In genomic region chr8:88262831-88263635, GRCm38 (mm10) we compare ENCODE assay signal across 13 mouse cellular contexts. TPM values are rescaled to one million over a fixed set of nuclear protein-coding genes. Genes with fewer than 3 reads are reported as not detected.
A peak's percentile ranks its signal among the peaks of the same experiment; 100 is the strongest.
DNase-seq lines count a peak whose midpoint lies in the region; ATAC-seq and TF ChIP-seq lines count a peak whose summit lies in the region.
"Had no signal": no experiment of that assay in that cellular context is flagged by ENCODE, and none has a peak within 500 bp of the region (broad histone marks: within the 10 kb centered on the region; RNA-seq: fewer than 3 reads in every experiment).

No protein-coding gene starts in this region.

- H3K27ac ChIP-seq in MEL (ENCODE audit: control insufficient read depth, low read depth, low read length), result no peak overlapping the region
- H3K27ac ChIP-seq in embryonic facial prominence, embryonic 15.5 days (replicated peaks), result peak overlapping the region; percentile 63
- H3K27ac ChIP-seq in stomach, embryonic 14.5 days (ENCODE audit: low read length), result 0 out of 2 replicates have a peak overlapping the region, but pooled peaks have one; percentile 27
- H3K27ac ChIP-seq in cerebellum, adult 2 months (ENCODE audit: insufficient read depth, low read length), result no peak overlapping the region
- H3K27ac ChIP-seq: heart, embryonic 10.5 days had no signal

- no peak for TF ChIP-seq CTCF in MEL (IDR thresholded peaks at IDR 0.05 in 2 of 3, conservative IDR thresholded peaks at IDR 0.05 in 1 of 3; ENCODE audit: control insufficient read depth in 1 of 3, insufficient read depth in 1 of 3, low read depth in 2 of 3, low read length in 3 of 3, poor library complexity in 1 of 3, severe bottlenecking in 1 of 3)
- no peak for TF ChIP-seq CTCF in cerebellum, adult 2 months (IDR thresholded peaks at IDR 0.05; ENCODE audit: borderline replicate concordance, insufficient read depth, low read depth, low read length)

- no peaks in the 10 kb centered on the region for H3K4me1 ChIP-seq in MEL (ENCODE audit: control insufficient read depth in 1 of 2, insufficient read depth in 2 of 2, low read length in 2 of 2)
- H3K4me1 ChIP-seq in embryonic facial prominence, embryonic 15.5 days, result peaks cover 8% of the 10 kb centered on the region
- H3K4me1 ChIP-seq in stomach, embryonic 14.5 days (ENCODE audit: control insufficient read depth, insufficient read depth, low read length), result peaks cover 10% of the 10 kb centered on the region; the same call in 1 of the 2 replicates
- H3K4me1 ChIP-seq in cerebellum, adult 2 months (ENCODE audit: control insufficient read depth, insufficient read depth, low read length), result no peaks in the 10 kb centered on the region

- ATAC-seq in embryonic facial prominence, embryonic 15.5 days (ENCODE audit: insufficient number of reproducible peaks, low FRiP score, low TSS enrichment, low read depth), result no peak
- ATAC-seq in stomach, embryonic 14.5 days (ENCODE audit: insufficient number of reproducible peaks, insufficient read depth, low FRiP score, low read depth), result 0 out of 2 replicates have a peak, but pooled peaks have one; percentile 35
- ATAC-seq: CD4-positive, CD25-positive, alpha-beta regulatory T cell, adult 4 months had no signal

- no peak for TF ChIP-seq EP300 in MEL (IDR thresholded peaks at IDR 0.05; ENCODE audit: low read depth in 1 of 2, low read length in 2 of 2)

- TF ChIP-seq POLR2A in MEL (IDR thresholded peaks at IDR 0.05; ENCODE audit: control insufficient read depth in 1 of 2, insufficient read depth in 1 of 2, low read depth in 1 of 2, low read length in 2 of 2, poor library complexity in 1 of 2), result no peak
- TF ChIP-seq POLR2A in cerebellum, adult 2 months (IDR thresholded peaks at IDR 0.05; ENCODE audit: borderline replicate concordance, insufficient read depth, low read length), result no peak

- H3K4me3 ChIP-seq in MEL (ENCODE audit: control insufficient read depth in 1 of 2, insufficient read depth in 1 of 2, low read depth in 2 of 2, low read length in 2 of 2), result no peak overlapping the region
- H3K4me3 ChIP-seq in embryonic facial prominence, embryonic 15.5 days (replicated peaks), result no peak overlapping the region
- H3K4me3 ChIP-seq in stomach, embryonic 14.5 days (ENCODE audit: low read depth, low read length), result no peak overlapping the region
- H3K4me3 ChIP-seq in cerebellum, adult 2 months (replicated peaks; ENCODE audit: insufficient read depth, low read depth, low read length), result no peak overlapping the region
- H3K4me3 ChIP-seq: erythroblast, embryonic 14.5 days; heart, embryonic 10.5 days had no signal

- WGBS in embryonic facial prominence, embryonic 15.5 days, result 46% methylated on average over 14 of the region's 14 CpGs
- WGBS in stomach, embryonic 14.5 days, result 14% methylated on average over 14 of the region's 14 CpGs
- 75% methylated on average over 14 of the region's 14 CpGs for WGBS in cerebellum, adult 2 months

- H3K9me3 ChIP-seq in MEL (replicated peaks; ENCODE audit: insufficient read depth, low read length), result no peaks in the 10 kb centered on the region
- no peaks in the 10 kb centered on the region for H3K9me3 ChIP-seq in embryonic facial prominence, embryonic 15.5 days (replicated peaks)
- no peaks in the 10 kb centered on the region for H3K9me3 ChIP-seq in stomach, embryonic 14.5 days (ENCODE audit: control insufficient read depth, low read depth, low read length)
- H3K9me3 ChIP-seq: heart, embryonic 10.5 days had no signal

- no peaks in the 10 kb centered on the region for H3K27me3 ChIP-seq in MEL (ENCODE audit: control insufficient read depth in 1 of 2, insufficient read depth in 2 of 2, low read length in 2 of 2)
- H3K27me3 ChIP-seq in embryonic facial prominence, embryonic 15.5 days, result peaks cover 1% of the 10 kb centered on the region; the same call in 1 of the 2 replicates
- H3K27me3 ChIP-seq in stomach, embryonic 14.5 days (ENCODE audit: control insufficient read depth, insufficient read depth, low read length), result no peaks in the 10 kb centered on the region
- no peaks in the 10 kb centered on the region for H3K27me3 ChIP-seq in cerebellum, adult 2 months (ENCODE audit: control insufficient read depth, insufficient read depth, low read length)

- no peaks in the 10 kb centered on the region for H3K79me2 ChIP-seq in MEL (ENCODE audit: control insufficient read depth, insufficient read depth, low read length, poor library complexity)

- no peaks in the 10 kb centered on the region; a peak in 1 of 4 replicates for H3K36me3 ChIP-seq in MEL (ENCODE audit: control insufficient read depth in 1 of 2, insufficient read depth in 2 of 2, low read length in 2 of 2)
- H3K36me3 ChIP-seq in embryonic facial prominence, embryonic 15.5 days, result no peaks in the 10 kb centered on the region
- H3K36me3 ChIP-seq in stomach, embryonic 14.5 days (ENCODE audit: control insufficient read depth, insufficient read depth, low read length), result peaks cover 6% of the 10 kb centered on the region; the same call in 1 of the 2 replicates

- peak; percentile 17 for DNase-seq in kidney, adult 9 months
- DNase-seq in kidney, adult 11 months, result no peak
- no peak for DNase-seq in MEL (ENCODE audit: low read depth, low spot score)
- no peak for DNase-seq in thymus, postnatal 4 days
- no peak for DNase-seq in cerebellum, adult 2 months
- DNase-seq: adrenal gland, postnatal 14 days; layer of hippocampus, postnatal 36 days; thymus, postnatal 14 days had no signal

- no peak for TF ChIP-seq RAD21 in MEL (IDR thresholded peaks at IDR 0.05; ENCODE audit: low read depth, low read length)

- H3K4me2 ChIP-seq in embryonic facial prominence, embryonic 15.5 days (replicated peaks), result no peak overlapping the region
- peak overlapping the region; percentile 12; the same call in 1 of the 2 replicates for H3K4me2 ChIP-seq in stomach, embryonic 14.5 days (replicated peaks; ENCODE audit: low read depth, low read length)

- no peak overlapping the region for H3K9ac ChIP-seq in MEL (ENCODE audit: control insufficient read depth, low read depth, low read length, poor library complexity, severe bottlenecking)
- H3K9ac ChIP-seq in embryonic facial prominence, embryonic 15.5 days, result no peak overlapping the region
- no peak overlapping the region for H3K9ac ChIP-seq in stomach, embryonic 14.5 days (replicated peaks; ENCODE audit: low read depth, low read length)

TF ChIP-seq in MEL, 35 proteins besides CTCF, POLR2A, EP300 and RAD21:
- TF ChIP-seq POLR2AphosphoS5 (IDR thresholded peaks at IDR 0.05; ENCODE audit: borderline replicate concordance, low read depth, low read length) (no peak), TBP (IDR thresholded peaks at IDR 0.05; ENCODE audit: low read depth, low read length) (no peak), ETS1 (IDR thresholded peaks at IDR 0.05; ENCODE audit: low read depth, low read length) (no peak), ZNF384 (IDR thresholded peaks at IDR 0.05; ENCODE audit: low read depth, low read length) (peak; percentile 39; the same call in 1 of the 2 replicates), CHD1 (IDR thresholded peaks at IDR 0.05; ENCODE audit: low read depth, low read length) (no peak), MAZ (IDR thresholded peaks at IDR 0.05; ENCODE audit: low read depth, low read length) (no peak), SMC3 (IDR thresholded peaks at IDR 0.05; ENCODE audit: low read depth, low read length) (no peak)

RNA-seq across cellular contexts. Expression of gene Adcy7, which starts 9.2 kb away (rescaled TPM):
- total RNA-seq in MEL (2012; rRNA removed), result 62.9 and 89.9 TPM in 2 replicates
- polyA plus RNA-seq in MEL (2012; ENCODE audit: insufficient read depth in 1 of 2, insufficient read length in 2 of 2, low read depth in 1 of 2, low replicate concordance in 2 of 2, missing spikeins in 1 of 2), result 10 to 100 TPM in 1 of 2 experiments, not detected in 1; 83.7 TPM
- 8.9 and 10.6 TPM in 2 replicates for polyA plus RNA-seq in embryonic facial prominence, embryonic 15.5 days (2015; fragmentation: Nextera tagmentation; extraction: Ambion mirVana)
- polyA plus RNA-seq in stomach, embryonic 14.5 days (2014; fragmentation: Nextera tagmentation; extraction: Ambion mirVana), result 3.8 and 5.0 TPM in 2 replicates
- polyA plus RNA-seq in cerebellum, adult 2 months (2012; rRNA removed), result 3.9 and 5.4 TPM in 2 replicates

Comparison
In these comparisons a context has a peak if more than half of its experiments do, and no peak if none do; other contexts are left out.
1. H3K27ac ChIP-seq: peak in embryonic facial prominence, embryonic 15.5 days (single experiment) and stomach, embryonic 14.5 days (single experiment); none in MEL (single experiment) and cerebellum, adult 2 months (single experiment).